Mouse (Mus musculus) brain, embryonic 18.5 days (tissue): ENCODE data around the gene Pmp22.

Experiments used
- DNase-seq: peaks from one replicate; pipeline ENCODE4 v3.0.0-alpha.2; 2012; ENCODE audit warnings: low read depth, low spot score

Pmp22 gene

GRCm38 (mm10) chr11:63128784-63129183 is at the start of gene Pmp22:
Pmp22 (plus strand) TSS chr11:63128982.
- DNase-seq: no peak

GRCm38 (mm10) chr11:63084536-63084935 is 44.2 kb upstream of the Pmp22 start:
- DNase-seq: no peak

- no peak for DNase-seq
These were observed 40.1 kb upstream of the Pmp22 start for GRCm38 (mm10) chr11:63088672-63089071.

- DNase-seq: no peak
These were observed 38.6 kb upstream of the Pmp22 start for GRCm38 (mm10) chr11:63090210-63090609.

GRCm38 (mm10) chr11:63090986-63091385 is 37.8 kb upstream of the Pmp22 start:
- no peak for DNase-seq

- no peak for DNase-seq
These were observed 36.5 kb upstream of the Pmp22 start for GRCm38 (mm10) chr11:63092271-63092670.

GRCm38 (mm10) chr11:63093601-63094000 is 35.2 kb upstream of the Pmp22 start:
- no peak for DNase-seq

- DNase-seq: no peak
These were observed 34.3 kb upstream of the Pmp22 start for GRCm38 (mm10) chr11:63094496-63094895.

- DNase-seq: no peak
These were observed 30.8 kb upstream of the Pmp22 start for GRCm38 (mm10) chr11:63098016-63098415.

GRCm38 (mm10) chr11:63099390-63099789 is 29.4 kb upstream of the Pmp22 start:
- no peak for DNase-seq

GRCm38 (mm10) chr11:63103256-63103655 is 25.5 kb upstream of the Pmp22 start:
- DNase-seq: no peak

- no peak for DNase-seq
These were observed 24.8 kb upstream of the Pmp22 start for GRCm38 (mm10) chr11:63104026-63104425.

GRCm38 (mm10) chr11:63109230-63109775 is 19.5 kb upstream of the Pmp22 start:
- no peak for DNase-seq

GRCm38 (mm10) chr11:63110329-63110728 is 18.5 kb upstream of the Pmp22 start:
- DNase-seq: no peak

- no peak for DNase-seq
These were observed 13.8 kb upstream of the Pmp22 start for GRCm38 (mm10) chr11:63114807-63115641.

- DNase-seq: no peak
These were observed 12.1 kb upstream of the Pmp22 start for GRCm38 (mm10) chr11:63116652-63117051.

GRCm38 (mm10) chr11:63117266-63117665 is 11.5 kb upstream of the Pmp22 start:
- DNase-seq: no peak

GRCm38 (mm10) chr11:63119791-63120190 is 9.0 kb upstream of the Pmp22 start:
- no peak for DNase-seq

GRCm38 (mm10) chr11:63122249-63122648 is 6.5 kb upstream of the Pmp22 start:
- DNase-seq: no peak

- DNase-seq: no peak
These were observed 5.9 kb upstream of the Pmp22 start for GRCm38 (mm10) chr11:63122776-63123350.

GRCm38 (mm10) chr11:63124316-63124715 is 4.5 kb upstream of the Pmp22 start:
- DNase-seq: no peak

GRCm38 (mm10) chr11:63125832-63126456 is 2.8 kb upstream of the Pmp22 start:
- no peak for DNase-seq
